Mouse (Mus musculus) small intestine, adult 2 months (tissue): ENCODE measurements around the gene Ckmt1.

ENCODE experiments used
- CTCF ChIP-seq: fragments of 200-500 bp; IDR thresholded peaks from 2 replicates; pipeline ENCODE4 v1.5.1; 2012; ENCODE audit warnings: low read depth, mild to moderate bottlenecking, control low read depth, inconsistent platforms, low read length, moderate library complexity, mixed read lengths; ENCODE audit not compliant: insufficient replicate concordance, insufficient read length; ENCODE audit errors: extremely low read depth
- POLR2A ChIP-seq: fragments of 200-500 bp; IDR thresholded peaks from 2 replicates; pipeline ENCODE4 v1.6.1; 2012; ENCODE audit warnings: low read depth, mild to moderate bottlenecking, control low read depth, inconsistent platforms, low read length, moderate library complexity

GRCm38 (mm10) chr2:121308997-121309416, 48.5 kb upstream of the Ckmt1 start:
- TF ChIP-seq POLR2A (no peak), CTCF (no peak)
